Mouse (Mus musculus) forebrain, embryonic 16.5 days (tissue): ENCODE results near the gene Plcd3. TPM values are rescaled to one million over a fixed set of nuclear protein-coding genes. Genes with fewer than 3 reads are reported as not detected.

Source experiments
- ATAC-seq: fragments of 200-750 bp; cut with Nextera tagmentation; 2 replicates; pipeline ENCODE4 v1.8.0; 2017; ENCODE audit warnings: mild to moderate bottlenecking, moderate library complexity
- H3K27ac ChIP-seq: fragments of 300-500 bp; sonication (generic); 2 replicates; pipeline ENCODE4 v1.5.1; 2014; ENCODE audit warnings: low read length, control low read depth
- H3K27me3 ChIP-seq: fragments of 300-500 bp; sonication (generic); replicated peaks from 2 replicates; pipeline ENCODE4 v1.6.1; 2014; ENCODE audit warnings: low read length; ENCODE audit not compliant: control insufficient read depth, insufficient read depth
- H3K36me3 ChIP-seq: fragments of 300-500 bp; sonication (generic); 2 replicates; pipeline ENCODE4 v1.6.1; 2014; ENCODE audit not compliant: control insufficient read depth, insufficient read depth
- H3K4me1 ChIP-seq: fragments of 300-500 bp; sonication (generic); replicated peaks from 2 replicates; pipeline ENCODE4 v1.6.1; 2014; ENCODE audit warnings: low read length; ENCODE audit not compliant: control insufficient read depth, insufficient read depth
- H3K4me2 ChIP-seq: fragments of 300-500 bp; sonication (generic); 2 replicates; pipeline ENCODE4 v1.6.1; 2014; ENCODE audit warnings: mild to moderate bottlenecking, low read length, control low read depth
- H3K4me3 ChIP-seq: fragments of 300-500 bp; sonication (generic); replicated peaks from 2 replicates; pipeline ENCODE4 v1.5.1; 2014; ENCODE audit warnings: mild to moderate bottlenecking, low read length, control low read depth
- H3K9ac ChIP-seq: fragments of 300-500 bp; sonication (generic); replicated peaks from 2 replicates; pipeline ENCODE4 v1.6.1; 2014; ENCODE audit warnings: low read depth, low read length, control low read depth
- H3K9me3 ChIP-seq: fragments of 300-500 bp; sonication (generic); 2 replicates; pipeline ENCODE4 v1.6.1; 2016; ENCODE audit warnings: low read length; ENCODE audit not compliant: control insufficient read depth
- WGBS: fragments of 180-500 bp; shearing (Covaris S2); extraction: QIAGEN DNeasy Blood & Tissue Kit; methylation state at CpG from one replicate; pipeline ENCODE4 v1.1.7; 2014; 5-methylcytosine and 5-hydroxymethylcytosine counted together
- polyA plus RNA-seq: library from polyadenylated mRNA; unstranded; fragments of >200 nt; fragmentation: Nextera tagmentation; extraction: Ambion mirVana; gene quantifications from 2 replicates; pipeline ENCODE4 v1.2.1, GENCODE M21; 2015

The Plcd3 gene
- polyA plus RNA-seq, 1 experiment from 2014 or later: 2.5 TPM

GRCm38 (mm10) chr11:103056636-103057035 lies 44.8 kb downstream of the Plcd3 start:
- no peak for ATAC-seq
- Histone ChIP-seq H3K4me3 (no peak overlapping the region), H3K36me3 (peaks cover 39% of the 10 kb centered on the region), H3K4me1 (no peaks in the 10 kb centered on the region), H3K27me3 (no peaks in the 10 kb centered on the region), H3K4me2 (no peak overlapping the region), H3K27ac (no peak overlapping the region), H3K9ac (no peak overlapping the region), H3K9me3 (no peaks in the 10 kb centered on the region)
- 98% methylated on average over 7 of the region's 7 CpGs for WGBS

- Histone ChIP-seq H3K36me3 (peaks cover 34% of the 10 kb centered on the region), H3K27ac (no peak overlapping the region), H3K4me3 (no peak overlapping the region), H3K4me2 (no peak overlapping the region), H3K9me3 (no peaks in the 10 kb centered on the region), H3K4me1 (no peaks in the 10 kb centered on the region), H3K27me3 (no peaks in the 10 kb centered on the region), H3K9ac (no peak overlapping the region)
- ATAC-seq: no peak
- WGBS: 38% methylated on average over 6 of the region's 6 CpGs
Observed at GRCm38 (mm10) chr11:103054798-103055197, 46.7 kb downstream of the Plcd3 start.

- peaks cover 25% of the 10 kb centered on the region for H3K36me3 ChIP-seq
- WGBS: 95% methylated on average over 18 of the region's 18 CpGs
Observed at GRCm38 (mm10) chr11:103053191-103054076, 48.0 kb downstream of the Plcd3 start.

GRCm38 (mm10) chr11:103052078-103052477 lies 49.4 kb downstream of the Plcd3 start:
- Histone ChIP-seq H3K4me1 (no peaks in the 10 kb centered on the region), H3K36me3 (peaks cover 23% of the 10 kb centered on the region), H3K4me2 (no peak overlapping the region), H3K9me3 (no peaks in the 10 kb centered on the region), H3K9ac (no peak overlapping the region), H3K27ac (no peak overlapping the region), H3K27me3 (no peaks in the 10 kb centered on the region), H3K4me3 (no peak overlapping the region)
- no peak for ATAC-seq
- WGBS: 92% methylated on average over 6 of the region's 6 CpGs

More at GRCm38 (mm10) chr11:103053191-103054076, 48.0 kb downstream of the Plcd3 start:
- H3K4me3 ChIP-seq: no peak overlapping the region
- H3K4me2 ChIP-seq: no peak overlapping the region
- H3K9ac ChIP-seq: no peak overlapping the region
- H3K27me3 ChIP-seq: no peaks in the 10 kb centered on the region
- H3K9me3 ChIP-seq: no peaks in the 10 kb centered on the region
- H3K27ac ChIP-seq: no peak overlapping the region
- H3K4me1 ChIP-seq: no peaks in the 10 kb centered on the region
- no peak for ATAC-seq

GRCm38 (mm10) chr11:103051249-103051691 lies 50.2 kb downstream of the Plcd3 start:
- Histone ChIP-seq H3K9ac (no peak overlapping the region), H3K27ac (no peak overlapping the region), H3K4me3 (no peak overlapping the region), H3K4me2 (no peak overlapping the region), H3K4me1 (no peaks in the 10 kb centered on the region), H3K36me3 (peaks cover 21% of the 10 kb centered on the region), H3K27me3 (no peaks in the 10 kb centered on the region), H3K9me3 (no peaks in the 10 kb centered on the region)
- no peak for ATAC-seq
- 84% methylated on average over 8 of the region's 8 CpGs for WGBS

- Histone ChIP-seq H3K9ac (no peak overlapping the region), H3K4me2 (no peak overlapping the region), H3K36me3 (peaks cover 25% of the 10 kb centered on the region), H3K9me3 (no peaks in the 10 kb centered on the region), H3K4me1 (no peaks in the 10 kb centered on the region), H3K4me3 (no peak overlapping the region), H3K27ac (no peak overlapping the region), H3K27me3 (no peaks in the 10 kb centered on the region)
- no peak for ATAC-seq
- 86% methylated on average over 9 of the region's 9 CpGs for WGBS
Observed at GRCm38 (mm10) chr11:103050153-103050552, 51.3 kb downstream of the Plcd3 start.

GRCm38 (mm10) chr11:103049611-103050010 lies 51.8 kb downstream of the Plcd3 start:
- Histone ChIP-seq H3K4me2 (no peak overlapping the region), H3K9ac (no peak overlapping the region), H3K27me3 (no peaks in the 10 kb centered on the region), H3K36me3 (peaks cover 27% of the 10 kb centered on the region), H3K4me3 (no peak overlapping the region), H3K27ac (no peak overlapping the region), H3K9me3 (no peaks in the 10 kb centered on the region), H3K4me1 (no peaks in the 10 kb centered on the region)
- WGBS: 96% methylated on average over 5 of the region's 5 CpGs
- ATAC-seq: no peak

GRCm38 (mm10) chr11:103046286-103046685 lies 55.2 kb downstream of the Plcd3 start:
- Histone ChIP-seq H3K4me3 (no peak overlapping the region), H3K4me1 (no peaks in the 10 kb centered on the region), H3K27me3 (no peaks in the 10 kb centered on the region), H3K36me3 (peaks cover 29% of the 10 kb centered on the region), H3K9ac (no peak overlapping the region), H3K4me2 (no peak overlapping the region), H3K9me3 (no peaks in the 10 kb centered on the region), H3K27ac (no peak overlapping the region)
- no peak for ATAC-seq
- WGBS: 43% methylated on average over 8 of the region's 8 CpGs

- Histone ChIP-seq H3K4me2 (no peak overlapping the region), H3K9ac (no peak overlapping the region), H3K27ac (no peak overlapping the region), H3K4me1 (0 out of 2 replicates have a peak, but pooled peaks cover 2% of the 10 kb centered on the region), H3K9me3 (no peaks in the 10 kb centered on the region), H3K4me3 (no peak overlapping the region), H3K36me3 (peaks cover 26% of the 10 kb centered on the region), H3K27me3 (no peaks in the 10 kb centered on the region)
- no peak for ATAC-seq
- WGBS: 96% methylated on average over 3 of the region's 3 CpGs
Observed at GRCm38 (mm10) chr11:103043982-103044381, 57.5 kb downstream of the Plcd3 start.
